Mouse (Mus musculus) neural tube, embryonic 12.5 days (tissue): ENCODE results near the gene Higd1b. TPM values are rescaled to one million over a fixed set of nuclear protein-coding genes. Genes with fewer than 3 reads are reported as not detected.
A peak's percentile ranks its signal among the peaks of the same experiment; 100 is the strongest.

Experiments
- ATAC-seq: fragments of 200-750 bp; cut with Nextera tagmentation; 2 replicates; pipeline ENCODE4 v1.8.0; 2017; ENCODE audit warnings: low read depth, mild to moderate bottlenecking, moderate TSS enrichment, moderate library complexity; ENCODE audit not compliant: low FRiP score
- H3K27ac ChIP-seq: fragments of 300-500 bp; sonication (generic); 2 replicates; pipeline ENCODE4 v1.5.1; 2016
- H3K27me3 ChIP-seq: fragments of 300-500 bp; sonication (generic); replicated peaks from 2 replicates; pipeline ENCODE4 v1.6.1; 2016; ENCODE audit warnings: mild to moderate bottlenecking
- H3K36me3 ChIP-seq: fragments of 300-500 bp; sonication (generic); 2 replicates; pipeline ENCODE4 v1.6.1; 2016; ENCODE audit warnings: mild to moderate bottlenecking
- H3K4me1 ChIP-seq: fragments of 300-500 bp; sonication (generic); 2 replicates; pipeline ENCODE4 v1.6.1; 2016
- H3K4me2 ChIP-seq: fragments of 300-500 bp; sonication (generic); replicated peaks from 2 replicates; pipeline ENCODE4 v1.6.1; 2016; ENCODE audit warnings: mild to moderate bottlenecking
- H3K4me3 ChIP-seq: fragments of 300-500 bp; sonication (generic); 2 replicates; pipeline ENCODE4 v1.5.1; 2016
- H3K9ac ChIP-seq: fragments of 300-500 bp; sonication (generic); 2 replicates; pipeline ENCODE4 v1.6.1; 2016; ENCODE audit warnings: mild to moderate bottlenecking
- H3K9me3 ChIP-seq: fragments of 300-500 bp; sonication (generic); 2 replicates; pipeline ENCODE4 v1.6.1; 2016; ENCODE audit warnings: mild to moderate bottlenecking
- WGBS: fragments of 180-500 bp; shearing (Covaris S2); methylation state at CpG from one replicate; pipeline ENCODE4 v1.1.7; 2016; 5-methylcytosine and 5-hydroxymethylcytosine counted together
- polyA plus RNA-seq: library from polyadenylated mRNA; unstranded; fragments of >200 nt; fragmentation: Nextera tagmentation; extraction: Ambion mirVana; gene quantifications from 2 replicates; pipeline ENCODE4 v1.2.1, GENCODE M21; 2016

The Higd1b gene
- not detected in 2 replicates for polyA plus RNA-seq

DNA sequence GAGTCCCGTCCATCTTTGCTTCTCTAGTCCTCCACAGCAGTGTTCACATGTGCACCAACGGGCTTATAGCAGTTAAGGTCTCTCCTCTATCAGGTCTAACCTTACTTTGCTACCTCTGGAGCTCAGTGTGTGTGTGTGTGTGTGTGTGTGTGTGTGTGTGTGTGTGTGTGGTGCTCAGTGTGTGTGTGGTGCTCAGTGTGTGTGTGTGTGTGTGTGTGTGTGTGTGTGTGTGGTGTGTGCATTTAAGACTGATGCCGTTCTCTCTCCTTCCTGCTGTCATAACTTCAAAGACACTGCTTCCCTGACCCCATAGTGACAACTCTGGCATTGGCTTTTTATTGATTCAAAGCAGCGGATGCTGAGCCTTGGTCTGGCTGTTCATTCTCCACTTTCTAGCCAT is at the start of gene Higd1b:
Gene Higd1b, plus strand, starts transcription at position 301 of the 400 bp plus-strand sequence.
- no peak within 1 kb of the TSS for H3K27ac ChIP-seq
- WGBS, result 71% methylated on average over 4 of the region's 4 CpGs
- no peak within 1 kb of the TSS for H3K4me3 ChIP-seq
- H3K9me3 ChIP-seq, result no peaks in the 10 kb centered on the region
- H3K4me1 ChIP-seq, result no peaks in the 10 kb centered on the region
- no peak for ATAC-seq
- peaks cover 45% of the 10 kb centered on the region for H3K36me3 ChIP-seq
- no peaks in the 10 kb centered on the region for H3K27me3 ChIP-seq
- no peak within 1 kb of the TSS for H3K4me2 ChIP-seq
- no peak within 1 kb of the TSS for H3K9ac ChIP-seq

DNA sequence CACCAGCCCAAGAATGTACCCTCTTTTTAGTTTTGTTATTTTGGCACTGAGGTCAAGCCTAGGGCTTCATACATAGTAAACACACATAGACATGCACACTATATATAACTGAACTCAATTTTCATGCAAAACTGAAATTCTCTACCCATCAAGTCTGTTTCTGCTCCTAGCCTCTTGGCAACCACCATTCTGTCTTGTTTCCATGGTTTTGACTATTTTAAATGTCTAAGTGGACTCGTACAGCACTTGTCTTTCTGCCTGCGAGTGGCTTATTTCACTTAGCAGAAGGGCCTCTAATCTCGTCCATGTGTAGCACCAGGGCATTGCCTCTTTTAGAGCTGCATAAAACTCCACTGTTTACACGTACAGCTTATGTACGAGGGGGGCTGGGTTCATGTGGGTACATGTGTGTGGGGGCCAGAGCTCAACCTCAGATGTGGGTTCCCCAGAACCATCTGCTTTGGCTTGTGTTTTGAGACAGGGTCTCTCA is 47.9 kb upstream of the Higd1b start:
- Histone ChIP-seq H3K4me1 (0 out of 2 replicates have a peak, but pooled peaks cover 4% of the 10 kb centered on the region), H3K27ac (no peak overlapping the region), H3K9ac (no peak overlapping the region), H3K4me2 (no peak overlapping the region), H3K27me3 (no peaks in the 10 kb centered on the region), H3K9me3 (no peaks in the 10 kb centered on the region), H3K4me3 (no peak overlapping the region), H3K36me3 (no peaks in the 10 kb centered on the region)
- WGBS, result 85% methylated on average over 5 of the region's 5 CpGs
- no peak for ATAC-seq

DNA sequence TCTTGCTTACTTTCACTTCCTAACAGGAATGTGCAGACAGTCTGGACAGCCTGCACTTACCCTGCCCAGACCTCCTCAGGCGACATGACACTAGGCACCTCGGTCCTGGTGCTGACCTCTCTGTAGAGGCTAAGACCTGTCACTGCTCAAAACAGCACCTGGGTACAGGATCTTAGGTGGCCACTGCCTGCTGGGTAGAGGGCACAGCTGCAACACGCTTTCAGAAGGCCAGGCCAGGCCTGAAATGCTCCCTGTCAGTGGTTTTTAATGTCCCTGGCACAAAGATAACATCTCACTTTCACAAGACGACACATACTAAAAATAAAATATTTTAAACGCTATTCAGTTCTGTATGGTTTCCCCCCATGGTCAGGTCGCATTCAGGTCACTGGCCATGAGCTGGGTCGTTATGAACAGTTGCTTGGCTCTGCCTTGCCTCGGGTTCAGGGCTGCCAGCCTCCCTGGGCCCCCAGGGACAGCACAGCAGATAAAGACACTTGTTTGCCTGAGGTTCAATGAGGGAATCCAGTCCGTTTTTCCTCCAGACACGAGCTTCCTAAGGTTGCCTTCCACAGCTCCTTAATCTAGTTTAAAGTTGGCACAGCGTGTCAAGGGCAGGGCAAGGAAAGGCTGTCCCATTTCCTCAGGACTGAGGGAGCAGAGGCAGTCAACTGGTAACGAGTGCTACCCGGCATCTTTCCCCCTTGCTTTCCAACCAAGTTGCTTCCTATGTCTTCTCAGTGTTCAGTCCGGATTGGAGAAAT is 43.8 kb upstream of the Higd1b start:
- no peak overlapping the region for H3K9ac ChIP-seq

DNA sequence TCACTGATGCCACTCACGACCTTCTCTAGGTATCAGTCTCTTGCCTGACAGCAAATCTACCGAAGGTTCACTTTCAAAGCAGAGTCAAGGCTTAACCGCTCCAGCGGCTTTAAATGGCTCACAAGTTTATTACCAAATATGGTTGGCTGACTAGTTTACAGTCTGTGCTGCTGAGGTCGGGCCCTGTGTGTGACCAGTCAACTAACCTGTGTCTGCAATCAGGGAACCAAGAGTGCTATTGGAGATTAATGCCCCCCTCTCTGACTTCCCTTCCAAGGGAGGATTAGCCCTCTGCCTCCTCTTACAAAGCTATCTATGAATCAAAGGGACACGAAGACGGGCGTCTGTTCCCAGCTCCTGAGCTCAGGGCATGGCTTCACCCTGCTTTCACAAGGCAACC is 41.5 kb upstream of the Higd1b start:
- Histone ChIP-seq H3K36me3 (peaks cover 17% of the 10 kb centered on the region), H3K4me1 (0 out of 2 replicates have a peak, but pooled peaks cover 4% of the 10 kb centered on the region), H3K9ac (no peak overlapping the region), H3K4me2 (no peak overlapping the region), H3K9me3 (no peaks in the 10 kb centered on the region), H3K27me3 (no peaks in the 10 kb centered on the region), H3K4me3 (no peak overlapping the region), H3K27ac (no peak overlapping the region)
- ATAC-seq, result no peak
- 65% methylated on average over 8 of the region's 8 CpGs for WGBS

More for the DNA sequence above, 43.8 kb upstream of the Higd1b start:
- H3K36me3 ChIP-seq, result peaks cover 5% of the 10 kb centered on the region; the same call in 1 of the 2 replicates
- 0 out of 2 replicates have a peak, but pooled peaks cover 4% of the 10 kb centered on the region for H3K4me1 ChIP-seq
- WGBS, result 60% methylated on average over 14 of the region's 14 CpGs
- H3K4me3 ChIP-seq, result no peak overlapping the region
- H3K27me3 ChIP-seq, result no peaks in the 10 kb centered on the region
- no peak overlapping the region for H3K4me2 ChIP-seq
- H3K27ac ChIP-seq, result no peak overlapping the region
- no peaks in the 10 kb centered on the region for H3K9me3 ChIP-seq
- ATAC-seq, result no peak

DNA sequence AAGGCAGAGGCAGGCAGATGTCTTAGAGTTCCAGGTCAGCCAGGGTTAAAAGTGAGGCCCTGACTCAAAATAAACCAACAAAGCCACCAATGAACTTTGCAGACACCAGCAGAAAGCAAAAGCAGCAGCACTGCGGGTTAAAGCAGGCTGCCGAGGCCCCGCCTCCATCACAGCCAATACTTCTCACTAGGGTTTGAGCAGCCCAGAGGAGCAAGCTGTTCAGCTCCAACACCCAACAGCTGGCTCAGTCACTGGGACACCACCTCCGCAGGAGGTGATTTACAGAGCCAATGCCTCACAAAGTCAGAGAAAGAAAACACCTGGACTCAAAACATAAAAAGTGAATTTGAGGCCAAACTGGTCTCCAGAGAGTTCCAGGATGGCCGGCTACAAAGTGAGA is 32.2 kb upstream of the Higd1b start:
- Histone ChIP-seq H3K36me3 (peaks cover 41% of the 10 kb centered on the region), H3K4me2 (no peak overlapping the region), H3K4me3 (no peak overlapping the region), H3K9ac (no peak overlapping the region), H3K27me3 (no peaks in the 10 kb centered on the region), H3K27ac (no peak overlapping the region), H3K4me1 (no peaks in the 10 kb centered on the region), H3K9me3 (no peaks in the 10 kb centered on the region)
- WGBS, result 86% methylated on average over 5 of the region's 5 CpGs
- no peak for ATAC-seq

DNA sequence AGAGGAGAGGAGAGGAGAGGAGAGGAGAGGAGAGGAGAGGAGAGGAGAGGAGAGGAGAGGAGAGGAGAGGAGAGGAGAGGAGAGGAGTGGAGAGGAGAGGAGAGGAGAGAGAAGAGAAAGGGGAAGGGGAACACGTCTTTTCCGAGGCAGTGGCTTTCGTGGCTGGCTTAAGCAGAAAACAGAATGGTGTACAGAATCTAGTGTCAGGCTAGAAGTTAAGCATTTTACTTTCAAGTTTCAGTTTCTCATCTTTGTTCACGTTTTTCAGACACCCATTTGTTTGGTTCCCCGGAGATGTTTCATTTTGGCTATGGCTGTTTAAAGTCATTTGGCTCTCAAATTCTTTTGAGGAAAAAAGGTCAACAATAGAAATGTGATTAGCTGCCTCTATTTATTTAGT is 27.4 kb upstream of the Higd1b start:
- no peaks in the 10 kb centered on the region for H3K4me1 ChIP-seq

DNA sequence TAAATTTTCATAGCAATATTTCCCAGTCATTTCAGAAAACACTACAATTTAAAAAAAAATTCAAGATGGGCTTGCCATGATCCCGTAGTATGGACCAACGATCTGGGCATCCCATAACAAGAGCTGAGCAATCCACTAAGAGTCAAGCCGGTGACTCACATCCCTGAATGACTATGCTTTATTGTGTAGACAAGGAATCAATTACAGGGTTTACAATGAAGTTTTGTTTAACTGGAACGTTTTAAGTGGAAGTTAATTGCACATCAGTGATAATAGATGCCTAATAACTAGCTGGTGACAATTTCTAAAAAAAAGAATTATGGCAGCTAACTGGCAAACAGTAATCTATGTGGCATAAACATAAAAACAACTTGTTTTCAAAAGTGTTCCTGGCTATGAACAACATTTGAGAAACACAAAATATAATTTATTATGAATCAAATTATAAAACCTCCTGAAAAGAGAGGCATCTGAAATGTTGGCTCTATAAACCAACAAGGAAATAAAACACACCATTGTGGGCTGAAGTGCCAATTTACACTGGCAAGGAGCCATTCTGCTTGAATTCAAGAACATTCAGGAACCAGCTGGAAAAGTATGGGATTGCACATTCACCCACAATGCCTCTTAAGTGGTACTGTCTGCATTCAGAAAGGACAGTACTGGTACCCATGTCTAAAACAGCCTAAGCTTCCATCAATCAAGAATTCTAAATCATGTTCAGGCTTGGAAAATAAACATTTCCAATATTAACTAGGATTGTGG is 24.7 kb upstream of the Higd1b start:
- Histone ChIP-seq H3K9me3 (no peaks in the 10 kb centered on the region), H3K4me3 (no peak overlapping the region), H3K27ac (no peak overlapping the region), H3K27me3 (no peaks in the 10 kb centered on the region), H3K36me3 (peaks cover 7% of the 10 kb centered on the region; the same call in 1 of the 2 replicates), H3K4me1 (peaks cover 2% of the 10 kb centered on the region; the same call in 1 of the 2 replicates), H3K9ac (no peak overlapping the region), H3K4me2 (no peak overlapping the region)
- ATAC-seq, result no peak
- 36% methylated on average over 4 of the region's 4 CpGs for WGBS

More for the DNA sequence above, 27.4 kb upstream of the Higd1b start:
- no peak overlapping the region for H3K27ac ChIP-seq
- 79% methylated on average over 5 of the region's 5 CpGs for WGBS
- no peak overlapping the region for H3K4me2 ChIP-seq
- no peak overlapping the region for H3K4me3 ChIP-seq
- no peak overlapping the region for H3K9ac ChIP-seq
- H3K36me3 ChIP-seq, result peaks cover 14% of the 10 kb centered on the region
- no peak for ATAC-seq
- no peaks in the 10 kb centered on the region for H3K27me3 ChIP-seq
- H3K9me3 ChIP-seq, result no peaks in the 10 kb centered on the region

DNA sequence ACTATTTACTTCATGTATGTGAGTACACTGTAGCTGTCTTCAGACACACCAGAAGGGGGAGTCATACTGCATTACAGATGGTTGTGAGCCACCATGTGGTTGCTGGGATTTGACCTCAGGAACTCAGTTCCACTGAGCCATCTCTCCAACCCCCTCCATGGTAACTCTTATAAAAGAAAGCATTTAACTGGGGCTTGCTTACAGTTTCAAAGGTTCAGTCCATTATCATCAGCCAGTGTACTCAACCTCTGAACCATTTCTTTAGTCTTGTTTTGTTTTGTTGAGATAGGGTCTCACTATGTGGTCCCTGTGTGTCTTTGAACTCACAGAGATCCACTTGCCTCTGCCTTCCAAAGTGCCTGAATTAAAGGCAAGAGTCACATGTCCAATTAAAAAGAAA is 20.8 kb upstream of the Higd1b start:
- Histone ChIP-seq H3K27ac (no peak overlapping the region), H3K4me2 (no peak overlapping the region), H3K9me3 (no peaks in the 10 kb centered on the region), H3K9ac (no peak overlapping the region), H3K36me3 (peaks cover 7% of the 10 kb centered on the region; the same call in 1 of the 2 replicates), H3K4me1 (peaks cover 20% of the 10 kb centered on the region), H3K27me3 (no peaks in the 10 kb centered on the region), H3K4me3 (no peak overlapping the region)
- no peak for ATAC-seq

DNA sequence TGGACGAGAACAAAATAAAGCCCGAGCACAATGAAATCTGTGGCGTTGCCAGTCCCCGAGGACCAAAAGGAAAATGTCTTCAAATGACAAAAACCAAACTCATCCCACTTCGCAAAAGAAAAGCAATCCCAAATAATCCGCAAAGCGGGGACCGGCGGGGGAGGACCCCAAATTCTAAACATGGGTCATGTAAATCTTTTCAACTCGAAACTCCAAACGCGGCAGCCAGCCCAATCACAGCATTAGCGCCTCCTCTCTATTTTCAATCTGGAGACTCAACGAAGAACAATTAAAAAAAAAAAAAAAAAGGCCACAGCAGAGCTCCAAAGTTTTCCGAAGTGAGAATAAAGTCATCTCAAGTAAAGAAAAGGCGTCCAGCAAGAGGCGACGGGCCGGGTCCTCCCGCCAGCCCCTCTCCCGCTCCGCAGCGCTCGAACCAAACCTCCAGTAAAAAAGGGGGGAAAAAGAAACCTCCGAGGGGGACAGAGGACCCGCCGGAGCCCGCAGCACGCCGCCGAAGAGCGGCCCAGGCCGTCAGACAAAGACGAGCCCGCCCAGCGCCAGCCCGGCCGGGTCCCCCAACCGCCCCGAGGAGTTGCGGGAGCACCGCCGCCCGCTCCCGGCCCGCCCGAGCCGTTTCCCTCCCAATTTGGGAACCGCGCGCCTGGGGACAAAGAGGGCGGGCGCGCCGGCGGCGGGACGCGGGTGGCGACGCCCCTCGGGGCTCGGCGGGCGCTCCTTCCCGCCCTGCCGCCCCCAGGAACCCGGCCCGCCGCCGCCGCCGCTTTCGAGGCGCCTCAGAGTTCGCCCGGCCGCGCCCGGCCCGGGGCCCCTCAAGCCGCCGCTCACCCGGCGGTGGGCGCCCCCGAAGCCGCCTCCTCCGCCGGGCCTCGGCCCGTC is 17.3 kb upstream of the Higd1b start:
- ATAC-seq, result peak; percentile 74
- under 1% methylated on average over 92 of the region's 92 CpGs for WGBS
- peak overlapping the region; percentile 87 for H3K27ac ChIP-seq
- no peaks in the 10 kb centered on the region for H3K36me3 ChIP-seq
- H3K9me3 ChIP-seq, result no peaks in the 10 kb centered on the region
- H3K27me3 ChIP-seq, result peaks cover 4% of the 10 kb centered on the region; the same call in 1 of the 2 replicates
- peaks cover 20% of the 10 kb centered on the region for H3K4me1 ChIP-seq
- peak overlapping the region; percentile 98 for H3K9ac ChIP-seq
- peak overlapping the region; percentile 90 for H3K4me2 ChIP-seq
- peak overlapping the region; percentile 95 for H3K4me3 ChIP-seq

DNA sequence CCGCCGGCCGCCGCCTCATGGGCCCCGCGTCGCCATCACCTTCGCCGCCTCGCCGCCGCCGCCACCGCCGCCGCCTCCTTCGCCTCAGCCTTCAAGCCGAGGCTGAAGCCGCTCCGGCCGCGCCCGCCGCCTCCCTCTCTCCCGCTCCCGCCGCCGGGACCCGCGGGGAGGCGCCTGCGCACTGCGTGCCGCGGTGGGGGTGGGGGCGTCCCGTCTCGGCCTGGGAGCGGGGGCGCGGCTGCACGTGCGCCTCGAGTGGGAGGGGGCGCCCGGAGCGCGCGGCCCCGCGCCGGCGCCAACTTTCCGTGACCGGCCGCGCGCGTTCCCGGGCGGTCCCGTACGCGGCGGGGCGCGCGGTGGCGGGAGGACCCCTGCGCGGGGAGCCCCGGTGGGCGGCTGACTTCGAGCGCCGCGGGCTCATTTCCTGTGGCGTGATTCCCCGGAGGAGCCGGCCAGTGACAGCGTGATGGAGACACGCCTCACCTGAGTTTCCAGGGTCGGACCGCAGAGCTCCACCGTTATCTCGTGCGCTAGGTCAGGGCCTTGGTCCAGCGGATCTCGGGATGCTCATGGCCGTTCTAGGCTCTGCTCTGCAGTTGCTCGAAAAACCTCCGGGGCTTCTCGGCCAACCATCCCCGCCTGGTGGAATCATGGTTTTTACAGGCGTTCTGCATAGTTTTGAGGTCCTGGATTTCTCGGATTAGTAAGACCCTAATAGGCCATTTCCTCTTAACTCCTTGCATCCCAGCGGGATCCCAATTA is 16.4 kb upstream of the Higd1b start, which contains the start of gene Gjc1:
Gene Gjc1, minus strand, starts transcription at position 680 of the 762 bp plus-strand sequence.
- Histone ChIP-seq H3K4me3 (peak within 1 kb of the TSS; percentile 95), H3K4me1 (peaks cover 20% of the 10 kb centered on the region), H3K9ac (peak within 1 kb of the TSS; percentile 98), H3K9me3 (no peaks in the 10 kb centered on the region), H3K27me3 (peaks cover 4% of the 10 kb centered on the region; the same call in 1 of the 2 replicates), H3K27ac (peak within 1 kb of the TSS; percentile 87), H3K36me3 (no peaks in the 10 kb centered on the region), H3K4me2 (peak within 1 kb of the TSS; percentile 90)
- peak; percentile 81 for ATAC-seq
- WGBS, result under 1% methylated on average over 67 of the region's 97 CpGs
